Mouse (Mus musculus) kidney, adult 2 months (tissue): Measurements from ENCODE around the gene Glis2.

Source experiments
- CTCF ChIP-seq: fragments of 200-500 bp; conservative IDR thresholded peaks from 2 replicates; pipeline ENCODE4 v1.5.1; 2011; ENCODE audit warnings: low read depth, mild to moderate bottlenecking, control low read depth, low read length, moderate library complexity, mixed read lengths; ENCODE audit not compliant: insufficient read depth, insufficient read length
- POLR2A ChIP-seq: fragments of 200-500 bp; IDR thresholded peaks from one replicate; pipeline ENCODE4 v1.6.1; 2011; ENCODE audit warnings: low read depth, low read length, control low read depth

GRCm38 (mm10) chr16:4651624-4652023 lies 57.1 kb downstream of the Glis2 start:
- TF ChIP-seq POLR2A = no peak
- TF ChIP-seq CTCF = no peak
